Mouse (Mus musculus) limb, embryonic 13.5 days (tissue): ENCODE data around the gene Rbm33. TPM values are rescaled to one million over a fixed set of nuclear protein-coding genes. Genes with fewer than 3 reads are reported as not detected.

Source experiments
- ATAC-seq: fragments of 200-750 bp; cut with Nextera tagmentation; 2 replicates; pipeline ENCODE4 v1.8.0; 2017; ENCODE audit warnings: low read depth, moderate number of reproducible peaks, moderate TSS enrichment; ENCODE audit not compliant: low FRiP score
- H3K27ac ChIP-seq: fragments of 300-500 bp; sonication (generic); 2 replicates; pipeline ENCODE4 v1.5.1; 2015; ENCODE audit warnings: inconsistent platforms, mild to moderate bottlenecking, moderate library complexity
- H3K27me3 ChIP-seq: fragments of 300-500 bp; sonication (generic); 2 replicates; pipeline ENCODE4 v1.6.1; 2015; ENCODE audit warnings: mild to moderate bottlenecking, inconsistent platforms
- H3K36me3 ChIP-seq: fragments of 300-500 bp; sonication (generic); 2 replicates; pipeline ENCODE4 v1.6.1; 2015; ENCODE audit warnings: inconsistent platforms, mild to moderate bottlenecking, moderate library complexity
- H3K4me1 ChIP-seq: fragments of 300-500 bp; sonication (generic); 2 replicates; pipeline ENCODE4 v1.6.1; 2015; ENCODE audit warnings: inconsistent platforms
- H3K4me2 ChIP-seq: fragments of 300-500 bp; sonication (generic); replicated peaks from 2 replicates; pipeline ENCODE4 v1.6.1; 2015; ENCODE audit warnings: inconsistent platforms, mild to moderate bottlenecking, moderate library complexity
- H3K4me3 ChIP-seq: fragments of 300-500 bp; sonication (generic); 2 replicates; pipeline ENCODE4 v1.5.1; 2015; ENCODE audit warnings: moderate library complexity, mild to moderate bottlenecking, inconsistent platforms
- H3K9ac ChIP-seq: fragments of 300-500 bp; sonication (generic); 2 replicates; pipeline ENCODE4 v1.6.1; 2015; ENCODE audit warnings: mild to moderate bottlenecking, inconsistent platforms
- H3K9me3 ChIP-seq: fragments of 300-500 bp; sonication (generic); 2 replicates; pipeline ENCODE4 v1.6.1; 2016; ENCODE audit warnings: inconsistent platforms
- WGBS: fragments of 180-500 bp; shearing (Covaris S2); methylation state at CpG from one replicate; pipeline ENCODE4 v1.1.7; 2015; 5-methylcytosine and 5-hydroxymethylcytosine counted together
- polyA plus RNA-seq: library from polyadenylated mRNA; unstranded; fragments of >200 nt; fragmentation: Nextera tagmentation; extraction: Ambion mirVana; gene quantifications from 2 replicates; pipeline ENCODE4 v1.2.1, GENCODE M21; 2015

Gene Rbm33
- polyA plus RNA-seq, result 12.5 and 13.6 TPM in 2 replicates

- Histone ChIP-seq H3K4me1 (peaks cover 25% of the 10 kb centered on the region), H3K36me3 (no peaks in the 10 kb centered on the region), H3K4me3 (peak within 1 kb of the TSS; percentile 92), H3K27me3 (no peaks in the 10 kb centered on the region), H3K9ac (peak within 1 kb of the TSS; percentile 100), H3K9me3 (no peaks in the 10 kb centered on the region), H3K27ac (peak within 1 kb of the TSS; percentile 100), H3K4me2 (peak within 1 kb of the TSS; percentile 75)
- ATAC-seq, result peak; percentile 94
- under 1% methylated on average over 76 of the region's 76 CpGs for WGBS
Measured at GRCm38 (mm10) chr5:28316722-28317245, at the start of gene Rbm33. Gene Rbm33, plus strand, starts transcription at chr5:28317121.

- H3K27me3 ChIP-seq, result no peaks in the 10 kb centered on the region
- no peaks in the 10 kb centered on the region for H3K4me1 ChIP-seq
- H3K4me2 ChIP-seq, result no peak overlapping the region
- no peak overlapping the region for H3K4me3 ChIP-seq
- whole genome bisulfite sequencing, result 34% methylated on average over 2 of the region's 2 CpGs
- no peak for ATAC-seq
- H3K9me3 ChIP-seq, result no peaks in the 10 kb centered on the region
- no peak overlapping the region for H3K27ac ChIP-seq
- H3K36me3 ChIP-seq, result no peaks in the 10 kb centered on the region
- H3K9ac ChIP-seq, result no peak overlapping the region
Measured at GRCm38 (mm10) chr5:28267576-28267975, 49.3 kb upstream of the Rbm33 start.

- H3K4me3 ChIP-seq, result no peak overlapping the region
- no peak for ATAC-seq
- no peak overlapping the region for H3K27ac ChIP-seq
Measured at GRCm38 (mm10) chr5:28269469-28269991, 47.4 kb upstream of the Rbm33 start.

GRCm38 (mm10) chr5:28272836-28273235 lies 44.1 kb upstream of the Rbm33 start:
- Histone ChIP-seq H3K9ac (no peak overlapping the region), H3K4me1 (no peaks in the 10 kb centered on the region), H3K4me3 (no peak overlapping the region), H3K4me2 (no peak overlapping the region), H3K36me3 (no peaks in the 10 kb centered on the region), H3K27me3 (no peaks in the 10 kb centered on the region), H3K9me3 (no peaks in the 10 kb centered on the region), H3K27ac (no peak overlapping the region)
- ATAC-seq, result no peak
- 70% methylated on average over 2 of the region's 2 CpGs for WGBS

More at GRCm38 (mm10) chr5:28269469-28269991, 47.4 kb upstream of the Rbm33 start:
- Histone ChIP-seq H3K9me3 (no peaks in the 10 kb centered on the region), H3K27me3 (no peaks in the 10 kb centered on the region), H3K9ac (no peak overlapping the region), H3K4me1 (no peaks in the 10 kb centered on the region), H3K36me3 (no peaks in the 10 kb centered on the region), H3K4me2 (no peak overlapping the region)
- WGBS, result 59% methylated on average over 6 of the region's 6 CpGs

- Histone ChIP-seq H3K27me3 (no peaks in the 10 kb centered on the region), H3K4me2 (no peak overlapping the region), H3K9ac (no peak overlapping the region), H3K4me3 (no peak overlapping the region), H3K9me3 (no peaks in the 10 kb centered on the region), H3K4me1 (no peaks in the 10 kb centered on the region), H3K36me3 (no peaks in the 10 kb centered on the region), H3K27ac (no peak overlapping the region)
- ATAC-seq, result no peak
- WGBS, result 65% methylated on average over 2 of the region's 2 CpGs
Measured at GRCm38 (mm10) chr5:28277279-28277678, 39.6 kb upstream of the Rbm33 start.

GRCm38 (mm10) chr5:28289111-28289510 lies 27.8 kb upstream of the Rbm33 start:
- Histone ChIP-seq H3K9me3 (no peaks in the 10 kb centered on the region), H3K4me1 (no peaks in the 10 kb centered on the region), H3K9ac (no peak overlapping the region), H3K27me3 (no peaks in the 10 kb centered on the region), H3K27ac (no peak overlapping the region), H3K36me3 (no peaks in the 10 kb centered on the region), H3K4me3 (no peak overlapping the region), H3K4me2 (no peak overlapping the region)
- whole genome bisulfite sequencing, result 33% methylated on average over 3 of the region's 3 CpGs
- ATAC-seq, result no peak

- Histone ChIP-seq H3K4me3 (no peak overlapping the region), H3K4me2 (no peak overlapping the region), H3K36me3 (no peaks in the 10 kb centered on the region), H3K4me1 (no peaks in the 10 kb centered on the region), H3K27me3 (no peaks in the 10 kb centered on the region), H3K9me3 (no peaks in the 10 kb centered on the region), H3K9ac (no peak overlapping the region), H3K27ac (no peak overlapping the region)
- WGBS, result 54% methylated on average over 1 of the region's 1 CpGs
- no peak for ATAC-seq
Measured at GRCm38 (mm10) chr5:28290630-28291029, 26.3 kb upstream of the Rbm33 start.

GRCm38 (mm10) chr5:28291118-28291850 lies 25.6 kb upstream of the Rbm33 start:
- no peaks in the 10 kb centered on the region for H3K4me1 ChIP-seq
- H3K27me3 ChIP-seq, result no peaks in the 10 kb centered on the region
- no peaks in the 10 kb centered on the region for H3K36me3 ChIP-seq
- H3K27ac ChIP-seq, result no peak overlapping the region
- no peak overlapping the region for H3K4me2 ChIP-seq
- WGBS, result 70% methylated on average over 5 of the region's 5 CpGs
- no peaks in the 10 kb centered on the region for H3K9me3 ChIP-seq
- no peak overlapping the region for H3K4me3 ChIP-seq
- no peak for ATAC-seq
- no peak overlapping the region for H3K9ac ChIP-seq

- Histone ChIP-seq H3K4me2 (no peak overlapping the region), H3K4me3 (no peak overlapping the region), H3K27ac (no peak overlapping the region), H3K4me1 (no peaks in the 10 kb centered on the region), H3K9me3 (no peaks in the 10 kb centered on the region), H3K27me3 (no peaks in the 10 kb centered on the region), H3K36me3 (no peaks in the 10 kb centered on the region), H3K9ac (no peak overlapping the region)
- no peak for ATAC-seq
- 23% methylated on average over 3 of the region's 3 CpGs for WGBS
Measured at GRCm38 (mm10) chr5:28292281-28292680, 24.6 kb upstream of the Rbm33 start.

- Histone ChIP-seq H3K4me1 (no peaks in the 10 kb centered on the region), H3K4me2 (no peak overlapping the region), H3K9ac (no peak overlapping the region), H3K27ac (no peak overlapping the region), H3K27me3 (no peaks in the 10 kb centered on the region), H3K9me3 (no peaks in the 10 kb centered on the region), H3K36me3 (no peaks in the 10 kb centered on the region), H3K4me3 (no peak overlapping the region)
- WGBS, result 7% methylated on average over 6 of the region's 6 CpGs
- no peak for ATAC-seq
Measured at GRCm38 (mm10) chr5:28293990-28294389, 22.9 kb upstream of the Rbm33 start.

- 74% methylated on average over 5 of the region's 5 CpGs for WGBS
- Histone ChIP-seq H3K27me3 (no peaks in the 10 kb centered on the region), H3K9me3 (no peaks in the 10 kb centered on the region), H3K36me3 (no peaks in the 10 kb centered on the region), H3K9ac (no peak overlapping the region), H3K4me2 (no peak overlapping the region), H3K27ac (no peak overlapping the region), H3K4me1 (no peaks in the 10 kb centered on the region), H3K4me3 (no peak overlapping the region)
- no peak for ATAC-seq
Measured at GRCm38 (mm10) chr5:28298161-28298560, 18.8 kb upstream of the Rbm33 start.

- H3K36me3 ChIP-seq, result no peaks in the 10 kb centered on the region
- 63% methylated on average over 3 of the region's 3 CpGs for WGBS
- H3K27me3 ChIP-seq, result no peaks in the 10 kb centered on the region
- no peak for ATAC-seq
- H3K9ac ChIP-seq, result no peak overlapping the region
- H3K4me3 ChIP-seq, result no peak overlapping the region
- no peaks in the 10 kb centered on the region for H3K4me1 ChIP-seq
- no peak overlapping the region for H3K27ac ChIP-seq
- H3K4me2 ChIP-seq, result no peak overlapping the region
- no peaks in the 10 kb centered on the region for H3K9me3 ChIP-seq
Measured at GRCm38 (mm10) chr5:28298693-28299092, 18.2 kb upstream of the Rbm33 start.
